Mouse (Mus musculus) brain, embryonic 14.5 days (tissue): ENCODE data around the gene Ppdpf.

Experiments
- CTCF ChIP-seq: fragments of 200-500 bp; IDR thresholded peaks from 2 replicates; pipeline ENCODE4 v1.5.1; 2012; ENCODE audit warnings: inconsistent platforms, mild to moderate bottlenecking, moderate library complexity, borderline replicate concordance; ENCODE audit not compliant: insufficient read depth, insufficient read length; ENCODE audit errors: extremely low read depth
- POLR2A ChIP-seq: fragments of 200-500 bp; IDR thresholded peaks from 2 replicates; pipeline ENCODE4 v1.6.1; 2012; ENCODE audit warnings: mild to moderate bottlenecking, inconsistent platforms, borderline replicate concordance; ENCODE audit not compliant: poor library complexity, insufficient read depth, insufficient read length, severe bottlenecking; ENCODE audit errors: extremely low read depth

GRCm38 (mm10) chr2:181142703-181143135 lies 44.3 kb upstream of the Ppdpf start:
- TF ChIP-seq POLR2A (no peak), CTCF (no peak)
